Mouse (Mus musculus): Measurements from ENCODE around the gene Map2k5.

Map2k5 gene

DNA sequence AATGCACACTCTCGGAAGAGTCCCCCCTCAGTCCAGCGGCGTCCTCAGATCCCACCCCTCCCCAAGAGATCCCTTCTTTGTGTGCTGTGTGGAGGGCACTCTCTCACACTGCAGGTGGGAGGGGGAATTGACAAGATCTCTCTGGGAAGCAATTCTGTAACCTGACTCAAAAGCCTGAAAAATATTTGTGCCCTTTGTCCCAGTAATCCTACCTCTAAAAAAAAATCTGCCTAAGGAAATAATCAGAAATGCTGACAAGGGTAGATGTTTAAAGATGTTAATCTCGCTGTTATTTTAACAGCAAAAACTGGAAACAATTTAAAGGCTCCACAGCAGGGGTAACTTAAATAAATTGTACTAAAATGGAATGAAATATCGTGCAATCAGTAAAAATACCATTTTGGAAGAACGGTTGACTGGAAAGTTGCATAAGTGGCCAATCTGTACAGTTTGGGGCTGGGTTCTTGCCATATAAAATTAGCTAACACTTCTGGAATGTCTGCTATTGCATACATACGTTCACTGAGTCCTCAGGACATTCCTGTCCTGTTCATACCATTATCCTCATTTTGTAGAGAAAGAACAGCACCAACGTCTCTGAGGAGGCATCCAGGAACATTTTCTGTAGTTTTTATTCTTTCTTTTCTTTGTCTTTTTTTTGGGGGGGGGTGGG lies 255.4 kb downstream of the Map2k5 start:
- no peak for DNase-seq

DNA sequence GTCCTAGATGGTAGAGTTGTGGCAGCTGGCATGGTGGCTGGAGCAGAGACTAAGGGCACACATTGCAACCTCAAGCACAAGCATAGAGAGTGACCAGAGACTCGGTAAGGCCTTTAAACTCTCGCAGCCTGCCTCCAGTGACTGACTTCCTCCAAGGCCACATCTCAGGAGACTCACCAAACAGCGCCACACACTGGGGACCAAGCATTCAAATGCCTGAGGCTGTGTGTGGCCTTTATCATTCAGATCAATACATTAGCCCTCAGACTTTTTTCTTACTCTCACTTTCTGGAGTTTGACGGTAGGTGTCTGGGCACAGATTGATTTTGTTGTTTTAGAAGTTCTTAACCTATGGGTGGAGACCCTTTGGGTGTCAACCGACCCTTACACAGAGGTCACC lies 259.3 kb downstream of the Map2k5 start:
- DNase-seq = no peak
